Mouse (Mus musculus) adrenal gland, postnatal 25 days (tissue): ENCODE results near the gene Gng8. TPM values are rescaled to one million over a fixed set of nuclear protein-coding genes. Genes with fewer than 3 reads are reported as not detected.

ENCODE experiments used
- DNase-seq: peaks from one replicate; pipeline ENCODE4 v3.0.0; 2021; ENCODE audit warnings: mixed read lengths
- total RNA-seq: library from RNA; stranded (reverse); gene quantifications from 2 replicates; pipeline ENCODE4 v1.2.3, GENCODE M21; 2021

The Gng8 gene
- total RNA-seq, 1 experiment from 2014 or later = 0.70 TPM

GRCm38 (mm10) chr7:16924037-16924834 lies 32.6 kb downstream of the Gng8 start, which contains the start of gene Calm3:
Gene Calm3 (minus strand): TSS chr7:16924114.
- DNase-seq = peak; percentile 98

DNA sequence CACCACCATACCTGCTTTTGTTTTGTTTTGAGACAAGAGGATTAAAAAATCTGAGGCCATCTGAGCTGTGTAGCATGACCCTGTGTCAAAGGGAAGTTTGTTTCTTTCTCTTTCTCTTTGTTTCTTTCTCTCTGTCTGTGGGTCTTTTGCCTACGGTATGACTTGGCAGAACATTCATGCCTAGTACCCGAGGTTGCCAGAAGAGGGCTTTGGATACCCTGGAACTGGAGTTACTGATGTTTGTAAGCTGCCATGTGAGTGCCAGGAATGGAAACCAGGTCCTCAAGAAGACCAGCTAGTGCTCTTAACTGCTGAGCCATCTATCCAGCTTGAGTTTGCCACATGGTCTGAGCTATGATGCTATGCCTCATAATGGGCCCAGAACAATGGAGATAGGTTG lies 36.8 kb downstream of the Gng8 start:
- DNase-seq = no peak

DNA sequence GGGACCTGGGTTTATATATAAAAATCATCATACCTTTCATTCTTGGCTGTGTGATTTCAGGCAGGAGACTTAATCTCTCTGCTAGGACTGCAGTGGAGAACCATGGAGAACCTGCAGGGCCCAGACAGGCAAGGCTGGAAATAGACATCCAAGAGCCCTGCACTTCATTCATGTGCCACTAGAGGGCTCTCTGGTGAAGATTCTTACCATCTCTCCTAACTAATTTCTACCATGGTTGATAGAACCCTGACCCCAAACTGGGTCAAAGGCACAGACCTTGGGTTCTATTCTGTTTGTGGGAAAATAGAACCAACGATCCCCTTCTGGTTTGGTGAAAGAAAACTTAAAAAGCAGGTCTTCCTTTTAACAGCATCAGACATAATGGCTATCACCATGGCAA lies 39.3 kb downstream of the Gng8 start:
- peak; percentile 55 for DNase-seq

DNA sequence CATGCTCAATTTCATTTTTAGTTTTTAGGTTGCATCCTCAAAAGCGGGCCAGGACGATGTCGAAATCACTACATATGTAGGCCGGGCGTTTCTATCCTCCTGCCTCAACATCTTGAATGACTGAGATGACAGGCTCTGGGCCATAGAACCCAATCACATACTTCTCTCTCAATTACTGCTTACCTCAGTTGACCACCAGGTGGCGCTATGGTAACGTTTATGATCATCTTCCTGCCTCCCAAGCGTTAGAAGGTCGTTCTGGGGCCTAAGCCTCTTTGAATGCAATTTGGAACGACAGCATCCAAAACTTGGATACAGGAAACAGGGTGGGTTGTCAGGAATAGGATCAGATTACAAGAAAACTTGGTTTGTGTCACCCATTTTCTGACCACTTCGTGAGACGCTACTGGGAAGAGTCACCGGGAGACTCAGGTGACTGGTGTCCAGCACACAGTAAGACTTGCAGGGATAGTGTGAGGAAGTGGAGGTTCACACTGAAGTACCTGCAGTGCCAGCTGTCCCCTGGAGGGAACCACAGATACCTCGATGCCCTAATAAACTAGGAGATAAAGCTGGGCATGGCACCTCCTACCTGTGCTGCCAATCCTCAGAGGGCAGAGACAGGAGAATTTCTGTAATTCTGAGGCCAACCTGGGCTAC lies 40.5 kb downstream of the Gng8 start:
- DNase-seq = peak; percentile 78

DNA sequence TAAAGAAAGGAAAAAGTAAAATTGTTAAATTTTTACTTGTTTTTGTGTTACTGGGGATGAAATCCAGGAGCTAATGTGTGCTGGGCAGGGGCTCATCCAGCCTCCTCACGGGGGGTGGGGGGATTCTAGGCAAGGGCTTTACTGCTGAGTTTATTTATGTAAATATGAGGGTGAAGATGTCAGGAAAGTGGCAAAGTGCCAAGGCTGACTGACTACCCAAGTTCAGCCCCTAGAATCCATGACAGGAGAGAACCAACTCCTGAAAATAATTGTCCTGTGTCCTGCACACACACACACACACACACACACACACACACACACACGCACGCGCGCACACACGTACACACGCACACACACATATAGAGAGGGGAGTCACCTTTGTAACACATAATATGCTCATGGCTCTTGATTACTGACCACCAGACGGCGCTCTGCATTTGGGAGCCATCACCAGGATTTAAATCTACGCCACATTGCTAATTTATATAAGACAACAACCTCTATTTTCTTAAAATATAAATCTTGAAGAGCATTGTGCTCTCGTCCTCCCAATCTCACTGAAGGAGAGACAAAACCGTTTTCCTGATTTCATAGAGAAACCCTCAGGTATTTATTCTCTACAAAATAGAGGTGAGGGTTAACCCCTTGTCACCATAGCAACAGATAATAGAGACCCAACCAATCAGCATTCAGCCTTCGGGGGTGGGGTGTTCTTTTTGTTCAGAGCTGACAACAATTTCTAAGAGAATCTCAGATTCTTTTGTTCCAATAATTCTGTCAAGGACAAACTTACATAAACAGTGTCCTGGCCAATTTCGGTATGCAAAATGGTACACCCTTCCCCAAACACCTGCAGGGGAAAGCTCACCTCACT lies 41.4 kb downstream of the Gng8 start:
- peak; percentile 54 for DNase-seq

GRCm38 (mm10) chr7:16937312-16937711 lies 45.7 kb downstream of the Gng8 start:
- no peak for DNase-seq

DNA sequence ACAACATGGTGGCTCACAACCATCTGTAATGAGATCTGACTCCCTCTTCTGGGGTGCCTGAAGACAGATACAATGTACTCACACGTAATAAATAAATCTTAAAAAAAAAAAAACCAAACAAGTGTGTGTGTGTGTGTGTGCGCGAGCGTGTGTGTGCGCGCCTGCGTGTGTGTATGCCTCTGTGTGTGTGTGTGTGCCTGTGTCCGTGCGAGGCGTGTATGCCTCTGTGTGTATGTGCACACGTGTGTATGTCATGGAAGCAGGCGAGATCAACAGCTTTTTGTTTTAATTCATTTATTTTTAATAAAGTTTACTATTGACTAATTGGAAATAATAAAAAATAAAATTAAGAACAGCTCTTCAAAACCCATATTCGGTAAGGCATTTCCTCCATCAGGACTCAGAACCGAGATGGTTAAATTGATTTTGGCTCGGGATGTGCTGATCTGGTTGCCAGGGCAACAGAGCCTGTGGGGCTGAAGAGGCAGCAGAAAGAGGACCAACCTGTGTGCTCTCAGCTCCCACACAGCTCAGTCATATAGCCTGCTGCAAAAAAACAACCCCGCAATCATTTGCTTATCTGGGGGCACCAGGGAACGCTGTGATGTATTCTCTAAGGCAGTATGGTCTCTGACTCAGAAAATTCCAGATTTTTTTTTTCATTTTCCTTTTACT lies 46.7 kb downstream of the Gng8 start:
- DNase-seq = no peak

DNA sequence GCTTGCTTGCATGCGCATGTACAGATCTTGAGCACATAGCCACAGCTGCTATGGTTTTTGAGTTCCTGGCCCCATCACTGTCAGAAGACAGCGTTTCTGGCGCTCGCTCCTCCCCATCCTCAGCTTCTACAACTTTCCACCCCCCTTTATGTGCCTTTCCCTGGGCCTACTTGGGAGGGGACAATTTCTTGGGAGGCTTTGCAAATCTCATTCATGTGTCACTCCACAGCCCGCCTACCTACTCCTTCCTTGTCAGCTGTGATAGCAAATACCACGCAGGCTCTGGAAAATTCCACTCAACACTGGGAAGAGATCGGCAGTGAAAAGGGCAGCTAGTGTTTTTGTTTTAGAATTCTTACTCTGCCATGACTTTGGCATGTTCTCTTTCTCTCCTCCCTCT lies 48.7 kb downstream of the Gng8 start:
- DNase-seq = peak; percentile 29

- DNase-seq = no peak
Measured at GRCm38 (mm10) chr7:16942861-16943260, 51.3 kb downstream of the Gng8 start.

DNA sequence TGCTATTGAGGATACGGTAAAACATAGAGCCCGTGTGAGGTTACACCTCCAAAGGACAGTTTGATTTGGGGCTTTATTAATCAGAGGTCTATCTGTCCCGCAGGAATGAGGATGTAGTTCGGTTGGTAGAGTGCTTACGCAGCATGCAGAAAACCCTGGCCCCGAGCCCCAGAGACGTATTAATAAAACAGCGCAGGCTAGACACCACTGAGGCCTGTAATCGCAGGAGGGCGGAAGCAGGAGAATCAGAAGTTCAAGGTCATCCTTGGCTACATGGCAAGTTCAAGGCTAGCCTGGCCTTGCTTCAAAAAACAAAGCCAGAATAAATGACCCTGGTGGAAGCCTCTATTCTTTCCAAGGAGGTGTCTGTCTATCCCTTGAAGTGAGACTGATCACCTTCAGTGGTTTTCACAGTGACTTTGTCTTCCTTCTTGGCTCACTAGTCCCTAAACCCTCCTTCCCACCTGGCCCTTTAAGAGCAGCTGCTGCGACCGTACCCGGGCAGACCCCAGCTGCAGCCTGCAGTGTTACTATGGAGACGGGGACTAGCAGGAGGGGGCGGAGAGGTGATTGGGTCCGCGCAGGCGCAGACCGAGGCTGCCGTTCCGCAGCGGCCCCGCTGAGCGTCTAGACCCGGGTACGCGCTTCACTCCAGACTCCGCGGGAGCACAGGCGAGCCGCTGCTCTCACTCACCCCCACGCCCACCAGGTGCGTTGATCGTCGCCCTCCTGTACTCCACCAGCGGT lies 52.6 kb downstream of the Gng8 start, which contains the start of gene Pnmal2:
Gene Pnmal2, plus strand, starts transcription at position 622 of the 747 bp plus-strand sequence.
- DNase-seq = peak; percentile 89

- DNase-seq = peak; percentile 17
Measured at GRCm38 (mm10) chr7:16944808-16945315, 53.3 kb downstream of the Gng8 start.

Other genes starting within 250 kb of the Gng8 start
- not detected in 2 replicates for gene Ceacam15, start 216.1 kb upstream of the Gng8 start, total RNA-seq
- not detected in 2 replicates for gene Ceacam9, start 169.9 kb upstream of the Gng8 start, total RNA-seq
- 130 and 139 TPM in 2 replicates for gene Ap2s1, start 153.4 kb upstream of the Gng8 start, total RNA-seq
- gene Slc1a5, start 110.4 kb upstream of the Gng8 start, total RNA-seq = 92.7 and 99.0 TPM in 2 replicates
- 73.7 and 116 TPM in 2 replicates for gene Strn4, start 75.9 kb upstream of the Gng8 start, total RNA-seq
- 27.5 and 28.2 TPM in 2 replicates for gene Fkrp, start 75.1 kb upstream of the Gng8 start, total RNA-seq
- 17.5 and 23.9 TPM in 2 replicates for gene Prkd2, start 48.9 kb upstream of the Gng8 start, total RNA-seq
- 1.8 and 2.8 TPM in 2 replicates for gene Dact3, start 16.5 kb upstream of the Gng8 start, total RNA-seq
- 1.5 and 1.6 TPM in 2 replicates for gene Ptgir, start 14.7 kb downstream of the Gng8 start, total RNA-seq
- gene Calm3, start 32.3 kb downstream of the Gng8 start, total RNA-seq = 242 and 255 TPM in 2 replicates
- gene Pnmal2, start 52.9 kb downstream of the Gng8 start, total RNA-seq = 26.9 and 36.1 TPM in 2 replicates
- 4.3 and 5.4 TPM in 2 replicates for gene Pnmal1, start 67.9 kb downstream of the Gng8 start, total RNA-seq
- 1.1 and 2.1 TPM in 2 replicates for gene Gm42372, start 91.3 kb downstream of the Gng8 start, total RNA-seq
- 19.7 and 26.0 TPM in 2 replicates for gene Ccdc8, start 100.9 kb downstream of the Gng8 start, total RNA-seq
- gene Ppp5c, start 136.1 kb downstream of the Gng8 start, total RNA-seq = 93.6 and 103 TPM in 2 replicates
- 2.1 and 3.5 TPM in 2 replicates for gene Hif3a, start 170.6 kb downstream of the Gng8 start, total RNA-seq
- gene Psg16, start 182.3 kb downstream of the Gng8 start, total RNA-seq = 0.24 and 0.33 TPM in 2 replicates